Mouse (Mus musculus): ENCODE results near the gene Tmem101.
A peak's percentile ranks its signal among the peaks of the same experiment; 100 is the strongest.
"Not testable (repeated sequence)": the region's sequence is repeated elsewhere in the genome, so short reads cannot be mapped to it uniquely, and the experiment has no call there.

The Tmem101 gene

GRCm38 (mm10) chr11:102156039-102156785 lies at the start of gene Tmem101:
TSS of gene Tmem101 (minus strand) at chr11:102156404.
- DNase-seq = peak; percentile 81

- DNase-seq = no peak
Measured at GRCm38 (mm10) chr11:102201408-102201821, 45.2 kb upstream of the Tmem101 start.

GRCm38 (mm10) chr11:102199856-102200255 lies 43.7 kb upstream of the Tmem101 start:
- DNase-seq = no peak

GRCm38 (mm10) chr11:102198245-102198644 lies 42.0 kb upstream of the Tmem101 start:
- DNase-seq = no peak

GRCm38 (mm10) chr11:102196018-102196797 lies 40.0 kb upstream of the Tmem101 start:
- no peak for DNase-seq

GRCm38 (mm10) chr11:102193657-102194440 lies 37.6 kb upstream of the Tmem101 start:
- DNase-seq = no peak

GRCm38 (mm10) chr11:102190848-102191247 lies 34.6 kb upstream of the Tmem101 start:
- no peak for DNase-seq

GRCm38 (mm10) chr11:102189461-102190436 lies 33.5 kb upstream of the Tmem101 start, which contains the start of gene G6pc3:
TSS of gene G6pc3 (plus strand) at chr11:102189620.
- DNase-seq = peak; percentile 76

- no peak for DNase-seq
Measured at GRCm38 (mm10) chr11:102188980-102189379, 32.8 kb upstream of the Tmem101 start.

- DNase-seq = no peak
Measured at GRCm38 (mm10) chr11:102186235-102186634, 30.0 kb upstream of the Tmem101 start.

- no peak for DNase-seq
Measured at GRCm38 (mm10) chr11:102185677-102186076, 29.5 kb upstream of the Tmem101 start.

- DNase-seq = peak; percentile 99
Measured at GRCm38 (mm10) chr11:102184646-102185495, 28.7 kb upstream of the Tmem101 start, which contains the start of gene Lsm12. TSS of gene Lsm12 (minus strand) at chr11:102185296.

- DNase-seq = no peak
Measured at GRCm38 (mm10) chr11:102184253-102184645, 28.0 kb upstream of the Tmem101 start.

GRCm38 (mm10) chr11:102179836-102180235 lies 23.6 kb upstream of the Tmem101 start:
- DNase-seq = no peak

- DNase-seq = no peak
Measured at GRCm38 (mm10) chr11:102168689-102169088, 12.5 kb upstream of the Tmem101 start.

- no peak for DNase-seq
Measured at GRCm38 (mm10) chr11:102167539-102167938, 11.3 kb upstream of the Tmem101 start.

- no peak for DNase-seq
Measured at GRCm38 (mm10) chr11:102165971-102166722, 9.9 kb upstream of the Tmem101 start.

- no peak for DNase-seq
Measured at GRCm38 (mm10) chr11:102159781-102160180, 3.6 kb upstream of the Tmem101 start.

GRCm38 (mm10) chr11:102158024-102158423 lies 1.8 kb upstream of the Tmem101 start:
- not testable (repeated sequence) for DNase-seq

GRCm38 (mm10) chr11:102156786-102157089 lies 534 bp upstream of the Tmem101 start:
- DNase-seq = no peak
